Mouse (Mus musculus) thymus, adult 2 months (tissue): ENCODE results near the gene Bst1. TPM values are rescaled to one million over a fixed set of nuclear protein-coding genes. Genes with fewer than 3 reads are reported as not detected.

ENCODE experiments used
- DNase-seq: peaks from one replicate; pipeline ENCODE4 v3.0.0; 2021
- H3K27ac ChIP-seq: fragments of 200-500 bp; 2 replicates; pipeline ENCODE4 v1.5.1; 2012; ENCODE audit warnings: low read length, control low read depth; ENCODE audit not compliant: control insufficient read depth, insufficient read depth
- H3K27me3 ChIP-seq: fragments of 200-500 bp; 2 replicates; pipeline ENCODE4 v1.6.1; 2012; ENCODE audit warnings: mild to moderate bottlenecking, low read length, moderate library complexity, mixed read lengths; ENCODE audit not compliant: control insufficient read depth, insufficient read depth
- H3K36me3 ChIP-seq: fragments of 200-500 bp; 2 replicates; pipeline ENCODE4 v1.6.1; 2012; ENCODE audit warnings: mild to moderate bottlenecking, low read length, moderate library complexity; ENCODE audit not compliant: control insufficient read depth, insufficient read depth
- H3K4me1 ChIP-seq: fragments of 200-500 bp; replicated peaks from 2 replicates; pipeline ENCODE4 v1.6.1; 2012; ENCODE audit warnings: low read length; ENCODE audit not compliant: control insufficient read depth, insufficient read depth
- H3K4me3 ChIP-seq: fragments of 200-500 bp; 2 replicates; pipeline ENCODE4 v1.5.1; 2012; ENCODE audit warnings: mild to moderate bottlenecking, low read length, control low read depth, moderate library complexity; ENCODE audit not compliant: control insufficient read depth, insufficient read depth
- CTCF ChIP-seq: fragments of 200-500 bp; IDR thresholded peaks from 2 replicates; pipeline ENCODE4 v1.5.1; 2012; ENCODE audit warnings: mild to moderate bottlenecking, control low read depth, low read length, moderate library complexity, borderline replicate concordance; ENCODE audit not compliant: control insufficient read depth, poor library complexity, insufficient read depth; ENCODE audit errors: extremely low read depth
- POLR2A ChIP-seq: fragments of 200-500 bp; IDR thresholded peaks from 2 replicates; pipeline ENCODE4 v1.6.1; 2012; ENCODE audit warnings: mild to moderate bottlenecking, low read length, control low read depth, moderate library complexity; ENCODE audit not compliant: control insufficient read depth, poor library complexity, insufficient read depth; ENCODE audit errors: extremely low read depth
- WGBS: fragments of 180-500 bp; shearing (Covaris S2); methylation state at CpG from one replicate; pipeline ENCODE4 v1.1.7; 2018; 5-methylcytosine and 5-hydroxymethylcytosine counted together
- polyA plus RNA-seq: library from polyadenylated mRNA; depleted of rRNA; stranded (reverse); fragments of >200 nt; gene quantifications from 2 replicates; pipeline ENCODE4 v1.2.3, GENCODE M21; 2012; rRNA removed

Gene Bst1
- 2.5 and 2.6 TPM in 2 replicates for polyA plus RNA-seq

DNA sequence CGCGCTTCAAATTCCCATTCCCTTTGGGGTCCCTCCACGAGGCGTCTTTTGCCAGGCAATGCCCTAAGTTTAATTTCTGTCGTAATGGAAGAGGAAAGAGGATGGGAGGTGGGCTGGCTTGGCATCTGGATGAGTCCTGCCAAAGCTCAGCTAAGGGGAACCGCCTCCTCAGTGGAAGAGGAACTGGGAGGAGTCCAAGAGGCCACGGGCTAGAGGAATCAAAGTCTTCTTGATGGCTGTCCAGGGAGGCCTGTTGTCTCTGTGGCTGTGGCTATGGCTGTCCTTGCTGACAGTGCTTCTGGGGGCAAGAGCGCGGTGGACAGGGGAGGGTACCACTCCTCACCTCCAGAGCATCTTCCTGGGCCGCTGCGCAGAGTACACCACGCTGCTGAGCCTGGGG is at the start of gene Bst1:
Gene Bst1, plus strand, starts transcription at position 191 of the 400 bp plus-strand sequence.
- no peak for TF ChIP-seq POLR2A
- no peak for TF ChIP-seq CTCF
- Histone ChIP-seq H3K4me3 (no peak within 1 kb of the TSS), H3K27ac (no peak within 1 kb of the TSS), H3K36me3 (no peaks in the 10 kb centered on the region), H3K4me1 (peaks cover 16% of the 10 kb centered on the region), H3K27me3 (no peaks in the 10 kb centered on the region)
- no peak for DNase-seq
- WGBS, result 66% methylated on average over 12 of the region's 12 CpGs

GRCm38 (mm10) chr5:43770618-43771354 is 47.9 kb upstream of the Bst1 start:
- Histone ChIP-seq H3K27me3 (no peaks in the 10 kb centered on the region), H3K4me3 (no peak overlapping the region), H3K36me3 (peaks cover 26% of the 10 kb centered on the region), H3K27ac (no peak overlapping the region), H3K4me1 (peaks cover 2% of the 10 kb centered on the region)
- WGBS, result 72% methylated on average over 3 of the region's 3 CpGs
- TF ChIP-seq POLR2A, result no peak
- no peak for TF ChIP-seq CTCF
- DNase-seq, result no peak

DNA sequence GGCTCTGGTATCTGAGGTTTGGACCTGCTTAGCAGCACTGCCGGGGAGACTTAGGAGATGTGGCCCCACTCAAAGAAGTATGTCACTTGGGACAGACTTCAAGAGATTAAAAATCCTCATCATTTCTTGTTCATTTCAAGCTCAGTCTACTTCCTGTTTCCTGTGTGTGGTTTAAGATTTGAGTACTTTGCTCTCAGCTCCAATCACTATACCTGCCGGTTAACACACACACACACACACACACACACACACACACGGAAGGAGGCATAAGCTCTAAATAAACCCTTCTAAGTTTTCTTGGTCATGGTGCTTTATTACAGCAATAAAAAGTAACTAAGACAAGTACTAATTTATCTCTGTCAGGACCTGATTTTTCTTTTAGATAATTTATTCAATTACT is 47.1 kb upstream of the Bst1 start:
- Histone ChIP-seq H3K27me3 (no peaks in the 10 kb centered on the region), H3K27ac (peak overlapping the region; percentile 47; the same call in 1 of the 2 replicates), H3K36me3 (peaks cover 24% of the 10 kb centered on the region), H3K4me3 (no peak overlapping the region), H3K4me1 (peaks cover 2% of the 10 kb centered on the region)
- WGBS, result 15% methylated on average over 3 of the region's 3 CpGs
- TF ChIP-seq CTCF (no peak), POLR2A (no peak)
- DNase-seq, result peak; percentile 19

GRCm38 (mm10) chr5:43776407-43776806 is 42.3 kb upstream of the Bst1 start:
- Histone ChIP-seq H3K36me3 (no peaks in the 10 kb centered on the region), H3K27ac (no peak overlapping the region), H3K4me1 (peaks cover under 1% of the 10 kb centered on the region), H3K27me3 (no peaks in the 10 kb centered on the region), H3K4me3 (no peak overlapping the region)
- DNase-seq, result no peak
- no peak for TF ChIP-seq POLR2A

- Histone ChIP-seq H3K36me3 (no peaks in the 10 kb centered on the region), H3K27ac (no peak overlapping the region), H3K4me3 (no peak overlapping the region), H3K4me1 (no peaks in the 10 kb centered on the region; the same call in 1 of the 2 replicates), H3K27me3 (no peaks in the 10 kb centered on the region)
- TF ChIP-seq CTCF (no peak), POLR2A (no peak)
- WGBS, result 79% methylated on average over 1 of the region's 1 CpGs
- no peak for DNase-seq
Observed at GRCm38 (mm10) chr5:43776993-43777392, 41.7 kb upstream of the Bst1 start.

DNA sequence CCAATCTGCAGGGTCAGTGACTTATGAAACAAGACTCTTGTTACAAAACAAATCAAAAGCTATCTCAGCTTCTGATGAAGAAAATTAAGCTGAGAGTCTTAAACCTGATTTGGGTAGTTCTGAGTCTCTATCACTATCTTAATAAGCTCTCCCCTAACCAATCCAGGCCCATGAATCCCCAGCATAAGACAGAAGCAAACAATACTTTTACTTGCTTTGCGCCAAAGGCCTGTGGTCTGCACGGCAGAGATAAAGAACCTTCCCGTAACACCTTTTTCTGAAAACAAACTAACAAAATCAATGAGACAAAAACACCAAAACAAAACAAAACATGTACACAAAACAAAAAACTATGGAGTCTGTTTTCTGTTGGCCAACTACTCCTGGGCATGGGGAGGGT is 40.1 kb upstream of the Bst1 start:
- Histone ChIP-seq H3K4me1 (peaks cover 5% of the 10 kb centered on the region), H3K36me3 (no peaks in the 10 kb centered on the region), H3K27me3 (no peaks in the 10 kb centered on the region), H3K27ac (no peak overlapping the region), H3K4me3 (no peak overlapping the region)
- DNase-seq, result no peak
- 89% methylated on average over 3 of the region's 3 CpGs for WGBS
- TF ChIP-seq CTCF (no peak), POLR2A (no peak)

DNA sequence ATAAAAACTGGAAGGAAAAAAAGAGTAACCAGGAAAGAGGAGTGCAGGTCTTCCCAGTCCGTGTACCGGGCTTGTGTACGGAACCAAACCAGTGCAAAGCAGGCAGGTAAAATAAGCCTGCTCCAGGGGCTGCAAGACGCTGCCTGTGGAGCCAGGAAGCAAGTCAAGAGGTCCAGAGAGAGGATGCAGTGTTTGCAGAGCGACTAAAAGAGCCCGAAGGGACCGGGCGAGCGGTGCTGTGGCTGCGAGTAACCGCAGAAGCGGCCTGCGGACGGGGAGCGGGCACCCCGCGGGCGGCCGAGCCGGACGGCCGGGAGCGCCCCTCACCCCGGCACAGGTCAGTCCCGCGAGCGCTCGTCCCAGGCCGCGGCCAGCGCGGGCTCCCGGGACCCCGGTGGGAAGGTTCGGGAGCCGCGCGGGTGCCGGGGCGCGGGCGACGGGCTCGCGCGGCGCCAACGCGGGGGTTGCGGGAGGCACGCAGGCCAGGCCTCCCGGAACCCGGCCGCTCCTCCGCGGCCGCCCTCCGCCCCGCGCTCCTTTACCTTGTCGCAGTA is 37.2 kb upstream of the Bst1 start:
- peak; percentile 42 for DNase-seq
- H3K4me3 ChIP-seq, result peak overlapping the region; percentile 90
- H3K4me1 ChIP-seq, result peaks cover 5% of the 10 kb centered on the region
- no peak for TF ChIP-seq POLR2A
- no peaks in the 10 kb centered on the region for H3K36me3 ChIP-seq
- no peaks in the 10 kb centered on the region for H3K27me3 ChIP-seq
- no peak overlapping the region for H3K27ac ChIP-seq
- WGBS, result under 1% methylated on average over 59 of the region's 61 CpGs
